Mouse (Mus musculus) retina, embryonic 14.5 days (tissue): ENCODE measurements around the gene Wdr83os.
"Not testable (repeated sequence)": the region's sequence is repeated elsewhere in the genome, so short reads cannot be mapped to it uniquely, and the experiment has no call there.

ENCODE experiments used
- DNase-seq: peaks from one replicate; pipeline ENCODE4 v3.0.0-alpha.2; 2015; ENCODE audit warnings: low spot score

Gene Wdr83os

DNA sequence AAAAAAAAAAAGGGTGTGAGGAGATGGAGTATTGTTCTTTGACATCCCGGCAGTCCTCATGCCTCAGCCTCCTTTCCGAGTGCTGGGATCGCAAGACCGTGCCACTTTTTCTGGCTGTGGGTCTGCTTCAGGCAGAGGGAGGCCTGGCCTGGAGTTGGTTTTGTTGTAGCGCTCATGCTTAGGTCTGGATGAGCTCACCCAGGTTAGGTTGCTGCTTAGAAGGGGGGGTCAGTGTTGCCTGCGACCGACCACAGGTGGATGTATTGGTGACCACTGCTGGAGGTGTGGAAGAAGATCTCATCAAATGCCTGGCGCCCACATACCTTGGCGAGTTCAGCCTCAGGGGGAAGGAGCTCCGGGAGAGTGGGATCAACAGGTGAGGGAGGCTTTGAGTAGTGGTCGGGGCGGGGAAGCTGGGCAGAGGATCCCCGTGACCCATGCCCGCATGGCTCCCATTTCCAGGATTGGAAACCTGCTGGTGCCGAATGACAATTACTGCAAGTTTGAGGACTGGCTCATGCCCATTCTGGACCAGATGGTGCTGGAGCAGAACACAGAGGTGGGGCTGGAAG lies 7.4 kb upstream of the Wdr83os start:
- no peak for DNase-seq

DNA sequence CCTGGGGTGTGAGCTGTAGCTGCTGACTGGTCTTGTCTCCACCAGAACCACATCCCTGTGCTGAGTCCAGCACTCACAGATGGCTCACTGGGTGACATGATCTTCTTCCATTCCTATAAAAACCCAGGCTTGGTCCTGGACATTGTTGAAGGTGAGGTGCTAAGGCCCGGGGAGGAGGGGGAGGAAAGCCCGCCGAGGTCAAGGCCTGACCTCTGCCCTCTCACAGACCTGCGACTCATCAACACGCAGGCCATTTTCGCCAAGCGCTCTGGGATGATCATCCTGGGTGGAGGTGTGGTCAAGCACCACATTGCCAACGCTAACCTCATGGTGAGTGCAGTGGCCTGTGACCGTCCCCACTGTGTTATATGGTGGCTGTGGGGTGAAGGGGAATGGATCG lies 6.4 kb upstream of the Wdr83os start:
- DNase-seq, result no peak

DNA sequence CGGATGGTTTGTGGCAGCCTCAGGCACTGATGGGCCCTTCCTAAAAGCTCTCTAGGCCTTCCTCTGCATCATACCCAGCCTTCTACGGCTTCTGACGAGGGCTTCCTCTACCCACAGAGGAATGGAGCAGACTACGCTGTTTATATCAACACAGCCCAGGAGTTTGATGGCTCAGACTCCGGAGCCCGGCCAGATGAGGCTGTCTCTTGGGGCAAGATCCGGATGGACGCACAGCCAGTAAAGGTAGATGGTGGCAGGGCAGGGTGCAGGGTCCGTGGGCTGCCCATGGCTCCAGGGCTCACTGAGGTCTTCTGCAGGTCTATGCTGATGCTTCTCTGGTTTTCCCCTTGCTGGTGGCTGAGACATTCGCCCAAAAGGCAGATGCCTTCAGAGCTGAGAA lies 5.9 kb upstream of the Wdr83os start:
- no peak for DNase-seq

DNA sequence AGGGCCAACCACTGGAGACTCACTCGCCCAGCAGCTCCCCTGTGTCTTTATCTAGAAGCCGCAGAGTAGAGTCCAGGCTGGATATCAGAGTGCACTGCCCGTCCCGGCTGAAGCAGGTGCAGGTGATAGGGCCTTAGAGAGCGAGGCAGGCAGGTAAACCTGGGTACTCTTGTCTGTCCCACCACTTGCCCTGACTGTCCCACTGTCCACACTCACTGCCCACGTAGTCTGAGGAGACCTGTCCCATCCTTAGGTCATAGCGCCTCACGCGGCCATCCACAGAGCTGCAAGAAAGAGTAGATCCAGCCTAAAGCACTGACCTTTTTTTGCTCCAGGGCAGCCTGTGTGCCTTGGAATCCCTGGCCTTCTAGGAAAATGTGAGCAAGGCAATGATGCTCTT lies 4.5 kb upstream of the Wdr83os start:
- DNase-seq, result peak; percentile 67

DNA sequence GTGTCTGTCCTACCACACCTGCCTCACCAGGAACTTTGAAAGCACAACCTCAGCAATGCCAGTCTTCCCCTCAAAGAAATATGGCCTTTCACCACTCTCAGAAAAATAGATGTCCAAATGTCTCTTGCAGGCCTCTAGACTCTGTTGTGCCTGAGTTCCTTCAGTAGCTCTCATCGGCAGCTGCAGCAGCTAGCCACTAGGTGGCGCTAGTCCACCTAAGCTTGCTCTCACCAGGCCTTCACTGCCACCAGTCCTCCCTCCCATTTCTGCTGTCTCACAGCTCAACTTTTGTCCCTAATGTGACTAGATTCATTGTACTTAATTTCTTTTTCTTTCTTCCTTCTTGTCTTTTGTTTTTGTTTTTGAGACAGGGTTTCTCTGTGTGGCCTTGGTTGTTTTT lies 3.5 kb upstream of the Wdr83os start:
- peak; percentile 95 for DNase-seq

DNA sequence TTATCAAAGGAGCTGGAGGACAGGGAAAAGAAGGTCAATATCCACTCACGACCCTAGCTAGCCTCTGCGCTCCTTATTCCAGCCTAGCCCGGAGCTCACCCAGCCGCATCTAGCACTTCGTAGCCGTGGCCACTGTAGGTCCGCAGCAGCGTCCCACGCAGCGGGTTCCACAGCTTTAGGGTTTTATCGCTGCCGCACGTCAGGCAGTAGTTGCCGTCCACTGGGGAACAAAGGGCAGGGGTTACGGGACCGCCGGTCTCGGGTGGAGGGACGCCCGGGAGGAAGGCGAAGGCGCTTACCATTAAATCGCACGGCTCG lies 367 bp upstream of the Wdr83os start:
- no peak for DNase-seq

DNA sequence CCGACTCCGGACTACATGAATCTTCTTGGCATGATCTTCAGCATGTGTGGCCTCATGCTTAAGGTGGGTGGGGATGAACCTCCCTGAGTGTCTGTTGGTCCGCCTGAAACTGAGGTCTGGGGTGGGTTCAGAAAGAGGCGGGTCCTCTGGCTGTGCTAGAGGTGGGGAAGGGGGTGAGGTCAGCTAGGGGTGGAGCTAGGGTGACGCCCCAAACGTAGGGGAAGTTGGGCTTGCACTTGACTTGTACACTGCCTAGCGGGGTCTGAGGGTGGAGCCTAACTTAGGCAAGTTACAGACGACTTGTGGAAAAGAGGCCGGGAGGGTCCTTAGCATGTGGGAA lies 646 bp downstream of the Wdr83os start, which contains the start of gene Wdr83:
Gene Wdr83 (minus strand): TSS at position 91 of the 340 bp plus-strand sequence.
- DNase-seq, result peak; percentile 53

DNA sequence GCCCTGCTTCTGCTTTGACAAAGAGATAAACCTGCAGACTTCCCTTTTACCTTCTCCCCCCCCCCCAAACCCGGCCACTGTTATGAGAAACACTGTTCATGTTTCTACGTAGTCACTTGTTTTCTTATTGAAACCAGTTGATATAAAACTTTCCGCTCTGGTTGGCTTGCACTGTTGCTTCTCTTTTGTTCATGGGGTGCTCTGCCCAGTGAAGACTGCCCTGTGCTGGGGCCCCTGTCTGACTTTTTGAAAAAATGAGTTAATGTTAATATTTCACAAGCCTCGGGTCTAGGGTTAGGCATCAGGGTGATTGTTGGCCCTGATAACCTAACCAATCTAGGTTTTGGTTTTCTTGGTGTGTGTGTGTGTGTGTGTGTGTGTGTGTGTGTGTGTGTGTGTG lies 1.6 kb downstream of the Wdr83os start:
- DNase-seq, result not testable (repeated sequence)

DNA sequence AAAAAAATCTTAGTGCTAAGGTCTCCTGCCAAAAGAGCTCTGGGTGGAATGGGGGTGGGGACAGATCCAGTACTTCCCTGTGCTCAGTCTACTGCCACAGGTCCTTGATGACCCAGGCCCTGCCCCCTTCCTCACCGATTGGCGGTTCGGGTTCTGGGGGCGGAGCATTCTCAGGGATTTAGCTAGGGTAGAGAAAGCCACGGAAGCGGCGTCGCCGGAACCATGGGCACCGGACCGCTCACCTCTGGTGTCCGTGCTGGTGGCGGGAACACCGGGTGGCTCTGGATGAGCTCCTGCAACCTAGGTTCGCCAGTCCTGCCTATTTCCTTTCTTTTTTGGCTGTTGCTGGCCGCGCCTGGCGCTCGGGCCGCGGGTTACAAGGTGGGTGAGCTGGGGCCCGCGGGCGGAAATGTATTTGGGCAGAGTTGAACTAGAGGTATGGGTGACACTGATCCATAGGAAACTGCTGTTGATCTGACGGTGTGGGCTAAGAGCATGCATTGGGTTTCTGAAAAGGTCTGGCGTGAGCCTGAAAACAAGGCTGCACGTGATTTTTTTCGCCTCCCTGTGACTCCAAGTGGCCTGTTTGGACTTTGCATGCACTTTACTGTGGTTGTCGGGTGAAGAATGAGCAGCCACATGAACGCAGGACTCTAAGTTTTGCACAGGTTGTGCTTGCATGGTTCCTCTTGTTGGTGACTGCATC lies 2.7 kb downstream of the Wdr83os start, which contains the start of gene Man2b1:
Gene Man2b1 (plus strand): TSS at position 163 of the 706 bp plus-strand sequence.
- peak; percentile 79 for DNase-seq

DNA sequence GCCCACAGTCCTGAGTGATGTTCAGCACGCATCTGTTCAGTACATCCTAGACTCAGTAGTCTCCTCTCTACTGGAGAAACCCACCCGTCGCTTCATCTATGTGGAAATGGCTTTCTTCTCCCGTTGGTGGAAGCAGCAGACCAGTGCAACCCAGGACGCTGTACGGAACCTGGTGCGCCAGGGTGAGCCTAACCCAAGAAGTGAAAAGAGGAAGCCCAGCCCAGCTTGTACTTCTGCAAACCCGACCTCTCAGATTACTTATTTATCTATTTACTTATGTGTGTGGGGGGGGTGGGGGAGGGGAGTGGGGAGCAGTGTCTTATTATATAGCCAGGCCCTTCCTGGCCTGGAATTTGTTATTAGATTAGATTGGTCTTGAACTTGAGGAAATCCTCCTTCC lies 4.1 kb downstream of the Wdr83os start:
- no peak for DNase-seq

DNA sequence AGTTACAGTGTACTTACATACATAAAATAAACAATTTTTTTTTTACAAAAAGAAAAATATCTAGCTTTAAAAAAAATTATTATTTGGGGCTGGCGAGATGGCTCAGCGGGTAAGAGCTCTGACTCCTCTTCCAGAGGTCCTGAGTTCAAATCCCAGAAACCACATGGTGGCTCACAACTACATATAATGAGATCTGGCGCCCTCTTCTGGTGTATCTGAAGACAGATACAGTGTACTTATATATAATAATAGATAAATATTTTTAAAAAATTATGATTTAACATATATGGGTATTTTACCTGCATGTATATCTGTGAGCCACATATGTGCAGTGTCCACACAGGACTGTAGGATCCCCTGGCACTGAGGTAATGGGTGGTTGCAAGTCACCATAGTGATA lies 5.7 kb downstream of the Wdr83os start:
- no peak for DNase-seq

DNA sequence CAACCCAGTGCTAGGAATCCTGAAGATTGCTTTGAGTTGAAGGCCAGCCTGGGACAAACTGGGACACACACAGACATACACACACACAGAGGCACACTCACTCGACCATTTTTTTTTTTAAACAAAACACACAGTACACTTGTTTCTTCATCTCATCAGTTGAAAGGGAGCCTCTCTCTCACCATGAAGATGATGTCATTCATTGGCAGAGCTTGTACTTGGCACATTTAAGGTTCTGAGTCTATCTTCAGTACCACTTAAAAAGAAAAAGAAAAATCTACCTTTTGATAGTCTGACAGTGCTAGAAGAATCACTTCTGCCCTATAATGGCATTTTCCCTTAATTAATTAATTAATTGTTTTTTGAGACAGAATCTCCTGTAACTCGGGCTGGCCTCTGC lies 8.2 kb downstream of the Wdr83os start:
- DNase-seq, result no peak

DNA sequence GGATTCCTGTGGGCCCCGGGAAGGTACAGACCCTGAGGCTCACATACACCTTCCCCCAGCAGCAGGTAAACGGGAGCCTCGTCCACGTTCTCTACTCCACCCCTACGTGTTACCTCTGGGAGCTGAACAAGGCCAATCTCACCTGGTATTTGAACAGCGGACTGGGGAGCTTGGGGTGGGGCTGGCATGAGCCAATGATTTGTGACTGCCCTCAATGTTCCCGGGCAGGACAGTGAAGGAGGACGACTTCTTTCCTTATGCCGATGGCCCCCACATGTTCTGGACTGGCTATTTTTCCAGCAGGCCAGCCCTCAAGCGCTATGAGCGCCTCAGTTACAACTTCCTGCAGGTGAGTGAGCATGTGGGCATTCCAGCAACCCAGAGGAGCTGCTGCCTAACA lies 10.3 kb downstream of the Wdr83os start:
- no peak for DNase-seq

DNA sequence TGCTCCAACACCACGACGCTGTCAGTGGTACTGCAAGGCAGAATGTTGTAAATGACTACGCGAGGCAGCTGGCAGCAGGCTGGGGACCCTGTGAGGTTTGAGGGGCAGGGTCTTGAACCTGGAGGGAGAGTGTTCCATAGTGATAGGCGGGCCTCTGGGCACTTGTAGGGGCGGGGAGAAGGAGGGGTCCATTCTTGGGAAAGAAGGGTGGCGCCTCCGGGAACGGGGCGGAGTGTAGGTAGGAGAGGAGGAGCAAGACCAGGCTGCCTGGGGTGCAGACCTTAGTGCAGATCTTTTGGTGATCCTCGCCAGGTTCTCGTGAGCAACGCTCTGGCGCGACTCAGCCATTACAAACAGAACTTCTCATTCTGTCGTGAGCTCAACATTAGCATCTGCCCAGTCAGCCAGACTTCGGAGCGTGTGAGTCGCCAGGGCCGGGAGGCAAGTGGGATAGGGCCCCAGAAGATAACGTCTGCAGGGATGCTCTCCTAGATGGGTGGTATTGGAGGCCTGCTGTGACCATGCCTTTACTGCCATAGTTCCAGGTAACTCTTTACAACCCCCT lies 11.1 kb downstream of the Wdr83os start:
- DNase-seq, result no peak

DNA sequence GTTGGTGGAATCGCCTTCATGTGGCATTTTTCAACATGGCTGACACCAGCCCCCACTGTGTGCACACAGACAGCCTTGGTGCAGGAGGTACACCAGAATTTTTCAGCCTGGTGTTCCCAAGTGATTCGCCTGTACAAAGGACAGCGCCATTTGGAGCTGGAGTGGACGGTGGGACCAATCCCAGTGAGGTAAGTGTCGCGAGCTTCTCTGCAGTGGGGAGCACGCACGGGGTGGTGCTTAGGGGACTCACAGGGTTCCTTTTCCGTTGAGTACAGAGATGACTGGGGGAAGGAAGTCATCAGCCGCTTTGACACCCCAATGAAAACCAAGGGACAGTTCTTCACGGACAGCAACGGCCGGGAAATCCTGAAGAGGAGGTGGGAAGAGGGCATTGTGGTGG lies 14.5 kb downstream of the Wdr83os start:
- DNase-seq, result no peak

DNA sequence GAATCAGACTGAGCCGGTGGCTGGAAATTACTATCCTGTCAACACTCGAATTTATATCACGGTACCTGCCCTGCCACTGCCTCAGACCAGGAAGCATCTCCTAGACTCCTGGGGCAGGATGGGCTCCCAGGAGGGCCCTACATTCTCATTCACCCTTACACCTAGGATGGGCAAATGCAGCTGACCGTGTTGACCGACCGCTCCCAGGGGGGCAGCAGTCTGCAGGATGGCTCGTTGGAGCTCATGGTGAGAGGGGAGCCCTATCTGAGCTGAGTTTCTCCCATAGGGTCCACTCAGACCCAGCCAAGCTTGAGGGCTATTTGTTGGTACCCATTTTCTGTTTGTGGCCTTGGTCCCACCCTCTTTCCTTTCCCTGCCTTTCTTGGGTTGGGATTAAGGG lies 15.0 kb downstream of the Wdr83os start:
- no peak for DNase-seq

DNA sequence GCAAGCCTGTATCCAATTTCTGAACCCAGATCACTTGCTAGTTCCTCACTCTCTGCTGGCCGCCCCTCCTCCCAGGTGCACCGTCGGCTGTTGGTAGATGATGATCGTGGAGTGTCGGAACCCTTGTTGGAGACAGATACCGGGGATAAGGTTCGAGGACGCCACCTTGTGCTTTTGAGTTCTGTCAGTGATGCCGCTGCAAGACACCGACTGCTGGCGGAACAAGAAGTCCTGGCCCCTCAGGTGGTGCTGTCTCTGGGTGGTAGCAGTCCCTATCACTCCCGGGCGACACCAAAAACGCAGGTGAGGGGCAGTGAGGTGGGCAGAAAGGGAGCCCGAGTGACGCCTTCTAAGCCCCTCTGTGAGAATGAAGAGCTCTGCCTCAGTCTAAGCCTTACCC lies 15.7 kb downstream of the Wdr83os start:
- no peak for DNase-seq

DNA sequence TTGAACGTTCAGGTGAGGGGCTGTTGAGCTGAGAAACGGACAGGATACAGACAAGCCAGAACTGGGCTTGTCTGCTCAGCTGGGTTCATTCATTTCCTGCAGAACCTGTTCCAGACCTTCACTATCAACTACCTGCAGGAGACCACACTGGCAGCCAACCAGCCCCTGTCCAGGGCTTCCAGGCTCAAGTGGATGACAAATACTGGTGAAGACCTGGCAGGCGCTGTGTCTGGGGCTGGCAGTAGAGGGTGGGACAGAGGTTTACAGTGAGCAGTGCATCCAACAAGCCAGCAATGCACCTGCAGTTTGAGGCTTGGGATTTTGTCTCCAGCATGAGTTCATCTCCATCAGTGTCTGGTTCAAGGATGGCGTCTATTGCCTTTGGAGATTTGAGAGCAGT lies 16.3 kb downstream of the Wdr83os start:
- no peak for DNase-seq

DNA sequence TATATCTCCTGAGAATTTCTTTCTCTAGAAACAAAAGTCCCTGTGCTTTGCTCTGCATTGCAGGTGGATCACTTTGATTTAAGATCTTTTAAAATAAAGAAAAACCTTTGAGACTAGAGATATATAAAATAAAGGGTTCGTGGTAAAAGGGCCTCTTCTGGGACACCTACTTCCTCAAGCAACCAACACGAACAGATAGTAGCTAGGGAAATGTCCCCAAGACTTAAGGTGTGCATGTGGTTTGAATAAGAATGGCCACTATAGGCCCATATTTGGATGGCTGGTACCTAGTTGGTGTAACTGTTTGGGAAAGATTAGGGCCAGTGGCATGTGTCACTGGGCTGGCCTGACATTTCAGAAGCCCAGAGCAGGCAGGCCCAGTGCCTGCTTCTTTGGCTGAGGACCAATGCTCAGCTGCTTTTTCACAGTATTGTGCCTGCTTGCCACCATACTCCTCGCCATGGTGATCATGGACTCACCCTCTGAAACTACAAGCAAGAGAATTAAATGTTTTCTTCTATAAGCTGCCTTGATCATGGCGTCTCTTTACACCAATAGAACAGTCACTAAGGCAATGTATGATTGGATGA lies 19.6 kb downstream of the Wdr83os start:
- no peak for DNase-seq

DNA sequence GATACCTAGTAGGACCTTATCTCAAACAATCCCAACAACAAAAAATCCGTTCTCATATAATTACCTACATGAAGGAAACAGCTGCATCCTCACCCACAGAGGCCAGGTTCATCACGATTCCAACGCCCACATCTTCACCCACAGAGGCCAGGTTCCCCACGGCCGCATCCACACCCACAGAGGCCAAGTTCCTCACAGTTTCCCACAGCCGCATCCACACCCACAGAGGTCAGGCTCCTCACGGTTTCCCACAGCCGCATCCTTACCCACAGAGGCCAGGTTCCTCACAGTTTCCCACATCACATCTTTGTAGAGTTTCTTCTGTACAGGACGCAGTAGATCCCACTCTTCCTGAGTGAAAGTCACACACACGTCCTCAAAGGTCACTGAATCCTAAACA lies 32.7 kb downstream of the Wdr83os start:
- DNase-seq, result no peak

DNA sequence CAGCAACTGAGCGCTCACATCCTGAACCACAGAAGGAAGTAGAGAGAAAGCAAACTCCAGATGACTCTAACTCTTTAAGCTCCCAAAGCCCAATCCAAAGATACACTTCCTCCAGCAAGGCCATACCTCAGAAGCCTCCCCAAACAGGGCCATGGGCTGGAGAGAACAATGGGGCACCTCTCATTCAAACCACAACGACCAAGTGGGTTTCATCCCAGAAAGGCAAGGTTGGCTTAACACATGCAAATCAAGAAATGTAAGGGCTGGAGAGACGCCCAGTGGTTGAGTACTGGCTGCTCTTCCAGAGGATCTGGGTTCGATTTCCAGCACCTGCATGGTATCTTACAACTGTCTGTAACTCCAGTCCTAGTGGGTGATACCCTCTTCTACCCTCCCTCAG lies 35.0 kb downstream of the Wdr83os start:
- DNase-seq, result no peak

DNA sequence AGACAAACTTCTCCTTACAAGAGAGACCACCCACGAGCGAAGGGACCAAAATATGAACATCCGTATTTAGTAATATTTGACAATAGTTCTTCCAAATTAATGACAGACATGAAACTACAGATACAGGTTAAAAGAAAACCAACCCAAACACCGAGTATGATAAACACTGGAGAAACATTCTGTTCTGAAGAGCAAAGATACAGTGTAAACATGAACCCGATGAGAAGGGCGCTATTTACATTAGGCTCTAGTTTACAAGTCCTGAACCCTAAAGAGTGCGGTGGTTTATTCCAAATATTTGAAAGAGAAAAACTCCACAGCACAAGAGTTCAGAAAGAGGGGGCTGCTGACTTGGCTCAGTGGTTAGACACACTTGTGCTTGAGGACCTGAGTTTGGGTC lies 36.4 kb downstream of the Wdr83os start:
- no peak for DNase-seq
